ENCODE assay signal across 8 mouse cellular contexts in genomic region chr3:129224806-129225576, GRCm38 (mm10). TPM values are rescaled to one million over a fixed set of nuclear protein-coding genes. Genes with fewer than 3 reads are reported as not detected.
DNase-seq lines count a peak whose midpoint lies in the region; ATAC-seq and TF ChIP-seq lines count a peak whose summit lies in the region.

No protein-coding gene starts in this region.

- H3K9me3 ChIP-seq in forebrain, embryonic 10.5 days: no peaks in the 10 kb centered on the region
- no peaks in the 10 kb centered on the region for H3K9me3 ChIP-seq in forebrain, embryonic 16.5 days (ENCODE audit: control insufficient read depth, low read length)
- H3K9me3 ChIP-seq in E14TG2a.4 (ENCODE audit: low read length): no peaks in the 10 kb centered on the region
- H3K9me3 ChIP-seq in intestine, embryonic 15.5 days: no peaks in the 10 kb centered on the region
- H3K9me3 ChIP-seq in limb, embryonic 15.5 days: no peaks in the 10 kb centered on the region

- under 1% methylated on average over 40 of the region's 40 CpGs for WGBS in forebrain, embryonic 10.5 days
- under 1% methylated on average over 40 of the region's 40 CpGs for WGBS in forebrain, embryonic 16.5 days
- WGBS in intestine, embryonic 15.5 days: 1% methylated on average over 40 of the region's 40 CpGs
- WGBS in limb, embryonic 15.5 days: 2% methylated on average over 40 of the region's 40 CpGs

- H3K4me2 ChIP-seq in forebrain, embryonic 16.5 days (ENCODE audit: low read length): no peak overlapping the region
- peak overlapping the region; percentile 58 for H3K4me2 ChIP-seq in intestine, embryonic 15.5 days (replicated peaks)
- H3K4me2 ChIP-seq in limb, embryonic 15.5 days: peak overlapping the region; percentile 10; the same call in 1 of the 2 replicates

- DNase-seq in forebrain, embryonic 10.5 days (ENCODE audit: extremely low spot score, low spot score): peak; percentile 30
- DNase-seq in adrenal gland, adult 18-20 months (ENCODE audit: low spot score in 2 of 2): no peak
- no peak for DNase-seq in spleen, postnatal 14 days (ENCODE audit: low spot score in 2 of 2)
- no peak for DNase-seq in adrenal gland, postnatal 14 days

- H3K27me3 ChIP-seq in forebrain, embryonic 10.5 days (ENCODE audit: poor library complexity, severe bottlenecking): peaks cover 96% of the 10 kb centered on the region
- H3K27me3 ChIP-seq in forebrain, embryonic 16.5 days (replicated peaks; ENCODE audit: control insufficient read depth, insufficient read depth, low read length): peaks cover 66% of the 10 kb centered on the region
- peaks cover 82% of the 10 kb centered on the region for H3K27me3 ChIP-seq in E14TG2a.4 (ENCODE audit: insufficient read depth, low read length)
- peaks cover 39% of the 10 kb centered on the region for H3K27me3 ChIP-seq in intestine, embryonic 15.5 days (replicated peaks)
- peaks cover 86% of the 10 kb centered on the region for H3K27me3 ChIP-seq in limb, embryonic 15.5 days

- no peak overlapping the region for H3K9ac ChIP-seq in forebrain, embryonic 16.5 days (replicated peaks; ENCODE audit: low read depth, low read length)
- peak overlapping the region; percentile 66 for H3K9ac ChIP-seq in intestine, embryonic 15.5 days
- H3K9ac ChIP-seq in limb, embryonic 15.5 days: no peak overlapping the region

- no peak overlapping the region for H3K27ac ChIP-seq in forebrain, embryonic 10.5 days
- H3K27ac ChIP-seq in forebrain, embryonic 16.5 days (ENCODE audit: low read length): no peak overlapping the region
- H3K27ac ChIP-seq in intestine, embryonic 15.5 days: peak overlapping the region; percentile 86
- H3K27ac ChIP-seq in limb, embryonic 15.5 days: no peak overlapping the region

- no peaks in the 10 kb centered on the region for H3K36me3 ChIP-seq in forebrain, embryonic 10.5 days (replicated peaks)
- no peaks in the 10 kb centered on the region for H3K36me3 ChIP-seq in forebrain, embryonic 16.5 days (ENCODE audit: control insufficient read depth, insufficient read depth)
- H3K36me3 ChIP-seq in E14TG2a.4 (ENCODE audit: insufficient read depth, low read length): no peaks in the 10 kb centered on the region
- H3K36me3 ChIP-seq in intestine, embryonic 15.5 days: no peaks in the 10 kb centered on the region
- H3K36me3 ChIP-seq in limb, embryonic 15.5 days: no peaks in the 10 kb centered on the region

- H3K4me3 ChIP-seq in forebrain, embryonic 10.5 days: no peak overlapping the region
- H3K4me3 ChIP-seq in forebrain, embryonic 16.5 days (replicated peaks; ENCODE audit: low read length): no peak overlapping the region
- H3K4me3 ChIP-seq in E14TG2a.4 (replicated peaks; ENCODE audit: low read length): peak overlapping the region; percentile 41
- peak overlapping the region; percentile 46 for H3K4me3 ChIP-seq in intestine, embryonic 15.5 days (replicated peaks)
- H3K4me3 ChIP-seq in limb, embryonic 15.5 days: peak overlapping the region; percentile 5; the same call in 1 of the 2 replicates

- peaks cover 38% of the 10 kb centered on the region for H3K4me1 ChIP-seq in forebrain, embryonic 10.5 days
- H3K4me1 ChIP-seq in forebrain, embryonic 16.5 days (replicated peaks; ENCODE audit: control insufficient read depth, insufficient read depth, low read length): no peaks in the 10 kb centered on the region
- H3K4me1 ChIP-seq in E14TG2a.4 (replicated peaks; ENCODE audit: low read depth, low read length): peaks cover 67% of the 10 kb centered on the region
- H3K4me1 ChIP-seq in intestine, embryonic 15.5 days (replicated peaks): peaks cover 2% of the 10 kb centered on the region; the same call in 1 of the 2 replicates
- peaks cover 12% of the 10 kb centered on the region for H3K4me1 ChIP-seq in limb, embryonic 15.5 days

- TF ChIP-seq CTCF in E14TG2a.4 (conservative IDR thresholded peaks at IDR 0.05; ENCODE audit: low read length): no peak

- no peak for ATAC-seq in forebrain, embryonic 16.5 days
- ATAC-seq in intestine, embryonic 15.5 days: peak; percentile 88
- ATAC-seq in limb, embryonic 15.5 days (ENCODE audit: insufficient number of reproducible peaks, low FRiP score, low TSS enrichment, low read depth): no peak

RNA-seq across cellular contexts. Expression of gene Pitx2, which starts 25.3 kb away (rescaled TPM):
- 11.1 and 15.3 TPM in 2 replicates for polyA plus RNA-seq in forebrain, embryonic 10.5 days (2016; fragmentation: Nextera tagmentation; extraction: Ambion mirVana)
- polyA plus RNA-seq in forebrain, embryonic 16.5 days (2015; fragmentation: Nextera tagmentation; extraction: Ambion mirVana): 0.86 and 4.9 TPM in 2 replicates
- 39.4 and 45.2 TPM in 2 replicates for polyA plus RNA-seq in intestine, embryonic 15.5 days (2015; fragmentation: Nextera tagmentation; extraction: Ambion mirVana)
- polyA plus RNA-seq in limb, embryonic 15.5 days (2015; fragmentation: Nextera tagmentation; extraction: Ambion mirVana): 9.1 and 19.7 TPM in 2 replicates
- total RNA-seq in adrenal gland, adult 18-20 months (2021): under 1 TPM in 1 of 2 experiments, not detected in 1; 0.35 TPM
- total RNA-seq in adrenal gland, postnatal 14 days (2021): 0.41 TPM in 1 of 2 replicates, not detected in the other

Comparison
In these comparisons a context has a peak if more than half of its experiments do, and no peak if none do; other contexts are left out.
1. H3K4me3 ChIP-seq: peak in E14TG2a.4 (single experiment), intestine, embryonic 15.5 days (single experiment) and limb, embryonic 15.5 days (single experiment); none in forebrain, embryonic 10.5 days (single experiment) and forebrain, embryonic 16.5 days (single experiment).